Mouse (Mus musculus) myocyte (in vitro differentiated cells): ENCODE measurements around the gene Tsen2.

Experiments used
- CEBPB ChIP-seq: IDR thresholded peaks from 2 replicates; pipeline ENCODE4 v1.6.1; 2011; ENCODE audit warnings: mild to moderate bottlenecking, moderate library complexity; ENCODE audit not compliant: poor library complexity, insufficient read depth, severe bottlenecking
- E2F4 ChIP-seq: IDR thresholded peaks from one replicate; pipeline ENCODE4 v1.6.1; 2011; ENCODE audit warnings: mild to moderate bottlenecking, control low read depth, moderate library complexity; ENCODE audit not compliant: insufficient read depth
- MAX ChIP-seq: IDR thresholded peaks from one replicate; pipeline ENCODE4 v1.6.1; 2011; ENCODE audit warnings: low read depth, mild to moderate bottlenecking, control low read depth
- MYOD1 ChIP-seq, 3 experiments: IDR thresholded peaks; one replicate each; pipeline ENCODE4 v1.6.1; 2011; ENCODE audit warnings: control low read depth in 2 of 3, low read depth in 2 of 3, mild to moderate bottlenecking in 2 of 3, moderate library complexity in 1 of 3; ENCODE audit not compliant: insufficient read length in 2 of 3, control insufficient read depth in 1 of 3
- MYOG ChIP-seq, 3 experiments: IDR thresholded peaks; one replicate each; pipeline ENCODE4 v1.6.1; 2011; ENCODE audit warnings: control low read depth in 2 of 3, low read depth in 2 of 3, mild to moderate bottlenecking in 2 of 3; ENCODE audit not compliant: insufficient read length in 2 of 3, control insufficient read depth in 1 of 3, insufficient read depth in 1 of 3
- POLR2A ChIP-seq: IDR thresholded peaks from one replicate; pipeline ENCODE4 v1.6.1; 2011; ENCODE audit warnings: low read depth, mild to moderate bottlenecking, control low read depth, moderate library complexity; ENCODE audit not compliant: insufficient read length
- POLR2AphosphoS2 ChIP-seq: IDR thresholded peaks from one replicate; pipeline ENCODE4 v1.6.1; 2011; ENCODE audit warnings: low read depth, control low read depth; ENCODE audit not compliant: insufficient read length
- TCF12 ChIP-seq: IDR thresholded peaks from one replicate; pipeline ENCODE4 v1.6.1; 2011; ENCODE audit warnings: mild to moderate bottlenecking, control low read depth; ENCODE audit not compliant: poor library complexity, insufficient read depth, severe bottlenecking
- TCF3 ChIP-seq: IDR thresholded peaks from one replicate; pipeline ENCODE4 v1.6.1; 2011; ENCODE audit warnings: low read depth, control low read depth; ENCODE audit not compliant: insufficient read length
- USF1 ChIP-seq: IDR thresholded peaks from one replicate; pipeline ENCODE4 v1.6.1; 2011; ENCODE audit warnings: low read depth, mild to moderate bottlenecking, control low read depth, moderate library complexity

GRCm38 (mm10) chr6:115504915-115505314 is 39.5 kb upstream of the Tsen2 start:
- no peak for TF ChIP-seq POLR2A
- TF ChIP-seq E2F4: no peak
- TF ChIP-seq CEBPB: no peak
- TF ChIP-seq MYOG (IDR thresholded peaks at IDR 0.05; ENCODE audit: control insufficient read depth in 1 of 3, insufficient read depth in 1 of 3, insufficient read length in 2 of 3, low read depth in 2 of 3): no peak
- no peak for TF ChIP-seq USF1
- TF ChIP-seq TCF3: no peak
- no peak for TF ChIP-seq MYOD1 (IDR thresholded peaks at IDR 0.05; ENCODE audit: control insufficient read depth in 1 of 3, insufficient read length in 2 of 3, low read depth in 2 of 3)
- TF ChIP-seq MAX: no peak
- no peak for TF ChIP-seq POLR2AphosphoS2
- no peak for TF ChIP-seq TCF12
